Mouse (Mus musculus): ENCODE measurements around the gene Tyms. TPM values are rescaled to one million over a fixed set of nuclear protein-coding genes. Genes with fewer than 3 reads are reported as not detected.
"Not testable (repeated sequence)": the region's sequence is repeated elsewhere in the genome, so short reads cannot be mapped to it uniquely, and the experiment has no call there.

The Tyms gene
- polyA plus RNA-seq, 1 experiment, result 39.4 TPM

DNA sequence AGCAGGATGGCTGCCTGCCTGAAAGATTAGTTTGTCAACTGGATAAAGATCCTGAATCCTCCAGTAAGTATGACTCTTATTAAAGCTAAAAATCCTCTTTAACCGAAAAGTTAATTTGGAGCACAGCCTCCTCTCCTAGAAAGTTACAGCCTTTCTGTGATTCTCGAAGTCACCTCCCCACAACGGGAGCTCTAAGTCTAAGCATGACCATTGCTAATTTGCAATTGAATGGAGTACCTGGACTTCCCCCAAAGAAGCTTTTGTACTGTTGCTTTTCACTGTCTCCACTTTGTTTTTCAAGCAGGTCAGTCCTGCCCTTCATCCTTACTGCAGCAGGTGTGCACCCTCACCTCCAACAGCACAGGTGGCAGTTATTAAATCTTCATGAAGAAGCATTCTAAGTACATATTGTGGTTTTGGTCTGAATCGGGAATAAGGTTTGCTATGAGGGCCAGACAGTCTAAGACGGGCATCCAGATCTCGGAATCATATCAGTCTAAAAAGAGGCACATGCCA is 15.1 kb downstream of the Tyms start:
- H3K79me2 ChIP-seq (ENCODE audit: control insufficient read depth, insufficient read depth), result no peaks in the 10 kb centered on the region
- peaks cover 33% of the 10 kb centered on the region for H3K36me3 ChIP-seq (ENCODE audit: control insufficient read depth, insufficient read depth)
- H3K4me3 ChIP-seq, result no peak overlapping the region
- TF ChIP-seq SRF (IDR thresholded peaks at IDR 0.05; ENCODE audit: control insufficient read depth, insufficient read length, low read depth) (no peak), USF1 (IDR thresholded peaks at IDR 0.05; ENCODE audit: low read depth) (no peak), POLR2AphosphoS2 (IDR thresholded peaks at IDR 0.05; ENCODE audit: insufficient read length, low read depth) (no peak), REST (IDR thresholded peaks at IDR 0.05; ENCODE audit: insufficient read depth, insufficient read length) (no peak), CEBPB (IDR thresholded peaks at IDR 0.05; ENCODE audit: insufficient read depth, poor library complexity, severe bottlenecking) (no peak), POLR2A (IDR thresholded peaks at IDR 0.05; ENCODE audit: insufficient read length, low read depth) (no peak), E2F4 (IDR thresholded peaks at IDR 0.05; ENCODE audit: insufficient read depth) (no peak), TCF12 (IDR thresholded peaks at IDR 0.05; ENCODE audit: insufficient read depth, poor library complexity, severe bottlenecking) (no peak), MYOG (IDR thresholded peaks at IDR 0.05; ENCODE audit: control insufficient read depth in 1 of 3, insufficient read depth in 1 of 3, insufficient read length in 2 of 3, low read depth in 2 of 3) (no peak), MYOD1 (IDR thresholded peaks at IDR 0.05; ENCODE audit: control insufficient read depth in 1 of 3, insufficient read length in 2 of 3, low read depth in 2 of 3) (no peak), TCF3 (IDR thresholded peaks at IDR 0.05; ENCODE audit: insufficient read length, low read depth) (no peak), MAX (IDR thresholded peaks at IDR 0.05; ENCODE audit: low read depth) (no peak)
- H3K4me2 ChIP-seq (ENCODE audit: low read depth), result no peak overlapping the region
- H3K27me3 ChIP-seq (ENCODE audit: control insufficient read depth, insufficient read depth, insufficient read length), result no peaks in the 10 kb centered on the region
- H3ac ChIP-seq (ENCODE audit: control insufficient read depth, insufficient read length), result no peak overlapping the region

DNA sequence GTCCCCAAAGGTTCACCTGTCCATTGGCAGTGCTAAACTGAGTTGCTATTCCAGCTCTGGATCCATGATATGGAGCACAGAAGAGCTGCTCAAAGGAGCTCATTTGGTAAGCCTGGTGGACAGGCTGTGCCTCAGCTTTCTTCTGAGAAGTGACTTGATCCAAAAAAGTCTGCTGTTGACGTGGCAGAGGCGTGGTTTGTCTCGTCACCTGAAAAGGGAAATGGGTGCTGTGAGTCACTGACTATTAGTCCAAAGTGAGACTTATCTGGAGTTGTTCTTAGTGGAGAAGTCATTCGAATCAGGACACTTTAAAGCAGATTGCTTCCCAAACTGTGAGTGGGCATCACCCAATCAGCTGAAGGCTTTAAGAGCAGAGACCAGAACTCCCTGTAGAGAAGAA is 33.6 kb downstream of the Tyms start:
- not testable (repeated sequence) for H3K4me2 ChIP-seq (ENCODE audit: low read depth); H3K27me3 ChIP-seq (ENCODE audit: control insufficient read depth, insufficient read depth, insufficient read length); H3K4me3 ChIP-seq; H3K79me2 ChIP-seq (ENCODE audit: control insufficient read depth, insufficient read depth); H3K36me3 ChIP-seq (ENCODE audit: control insufficient read depth, insufficient read depth); H3ac ChIP-seq (ENCODE audit: control insufficient read depth, insufficient read length)

DNA sequence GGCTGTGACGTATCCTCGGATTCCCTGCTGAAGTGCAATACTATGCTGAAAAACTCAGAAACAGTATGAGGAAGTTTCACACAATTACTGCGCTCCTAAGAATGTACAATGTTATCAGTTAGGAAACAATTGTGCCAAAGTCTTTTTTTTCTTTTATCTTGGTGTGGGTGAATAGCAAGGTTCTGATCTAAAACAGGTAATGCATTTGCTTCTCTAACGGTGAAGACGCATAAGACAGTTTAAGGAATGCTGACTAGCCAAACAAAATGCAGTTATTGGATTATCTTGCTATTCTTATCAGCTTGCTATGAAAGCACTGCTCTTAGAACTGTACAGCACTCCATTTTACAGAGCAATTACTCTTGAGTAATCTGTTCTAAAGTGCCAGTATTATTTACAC is 34.1 kb downstream of the Tyms start:
- not testable (repeated sequence) for H3K4me2 ChIP-seq (ENCODE audit: low read depth); H3K27me3 ChIP-seq (ENCODE audit: control insufficient read depth, insufficient read depth, insufficient read length); H3K36me3 ChIP-seq (ENCODE audit: control insufficient read depth, insufficient read depth); H3K79me2 ChIP-seq (ENCODE audit: control insufficient read depth, insufficient read depth); H3ac ChIP-seq (ENCODE audit: control insufficient read depth, insufficient read length); H3K4me3 ChIP-seq

DNA sequence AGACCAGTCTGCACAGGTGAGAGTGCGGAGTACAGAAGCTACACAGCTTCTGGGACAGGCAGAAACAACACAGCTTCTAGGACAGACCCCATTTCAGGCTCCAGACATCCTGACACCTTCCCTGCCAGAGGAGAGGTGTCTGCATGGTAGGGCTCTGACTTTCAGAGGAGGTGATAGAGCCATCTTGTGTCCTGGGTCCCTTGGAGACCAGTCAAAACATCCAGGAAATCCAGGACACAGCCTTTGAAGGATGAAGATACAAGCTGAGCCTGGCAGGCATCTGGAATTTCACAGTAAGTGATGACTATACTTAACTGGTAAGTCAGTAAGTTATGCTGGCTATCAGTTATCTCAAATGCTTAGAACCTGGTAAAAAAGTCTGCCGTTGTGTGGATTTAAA is 36.3 kb downstream of the Tyms start:
- not testable (repeated sequence) for H3K36me3 ChIP-seq (ENCODE audit: control insufficient read depth, insufficient read depth); H3ac ChIP-seq (ENCODE audit: control insufficient read depth, insufficient read length); H3K4me2 ChIP-seq (ENCODE audit: low read depth); H3K79me2 ChIP-seq (ENCODE audit: control insufficient read depth, insufficient read depth); H3K4me3 ChIP-seq; H3K27me3 ChIP-seq (ENCODE audit: control insufficient read depth, insufficient read depth, insufficient read length)

DNA sequence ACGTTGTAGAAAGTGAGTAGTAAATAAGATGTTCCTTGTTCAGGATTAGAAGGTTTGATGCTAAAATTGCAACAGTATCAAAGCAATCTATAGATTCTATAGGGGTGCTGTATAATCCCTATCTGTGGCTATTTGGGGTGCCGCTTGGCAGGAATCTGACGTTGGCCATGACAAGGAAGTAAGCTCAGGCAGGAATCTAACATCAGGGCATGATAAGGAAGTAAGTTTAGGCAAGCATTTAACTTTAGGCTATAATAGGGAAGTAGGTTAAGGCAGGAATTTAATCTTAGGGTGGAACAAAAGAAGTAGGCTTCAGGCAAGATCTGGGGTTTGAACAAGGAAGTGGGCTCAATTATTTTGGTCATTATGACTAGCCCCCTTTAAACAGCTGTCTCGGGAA is 37.6 kb downstream of the Tyms start:
- H3K4me3 ChIP-seq; H3K27me3 ChIP-seq (ENCODE audit: control insufficient read depth, insufficient read depth, insufficient read length); H3K79me2 ChIP-seq (ENCODE audit: control insufficient read depth, insufficient read depth); H3K4me2 ChIP-seq (ENCODE audit: low read depth); H3ac ChIP-seq (ENCODE audit: control insufficient read depth, insufficient read length); H3K36me3 ChIP-seq (ENCODE audit: control insufficient read depth, insufficient read depth): not testable (repeated sequence)

DNA sequence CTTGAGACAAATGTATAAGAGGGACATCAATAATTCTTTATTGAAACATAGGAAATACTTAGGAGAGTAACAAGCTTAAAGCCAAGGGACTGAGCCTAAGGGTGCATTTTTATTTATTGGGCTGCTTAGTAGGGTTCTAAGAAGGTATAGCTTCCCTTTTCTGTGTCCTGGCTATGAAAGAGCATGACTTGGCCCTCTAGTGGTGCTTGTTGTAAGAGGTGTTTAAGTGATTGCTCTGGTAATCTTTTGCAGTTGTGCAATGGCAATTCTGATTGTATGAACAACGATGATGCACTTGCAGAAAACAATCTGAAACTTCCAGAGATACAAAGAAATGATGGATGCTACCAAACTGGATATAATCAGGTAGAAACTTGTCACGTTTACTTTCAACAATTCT is 58.8 kb downstream of the Tyms start:
- TF ChIP-seq CEBPB (IDR thresholded peaks at IDR 0.05; ENCODE audit: insufficient read depth, poor library complexity, severe bottlenecking) (peak; percentile 50; the same call in 1 of the 2 replicates), USF1 (IDR thresholded peaks at IDR 0.05; ENCODE audit: low read depth) (no peak), MAX (IDR thresholded peaks at IDR 0.05; ENCODE audit: low read depth) (no peak)
- H3K4me3 ChIP-seq, result peak overlapping the region; percentile 25
- H3K79me2 ChIP-seq (ENCODE audit: control insufficient read depth, insufficient read depth), result no peaks in the 10 kb centered on the region
- peak overlapping the region; percentile 81 for H3K4me2 ChIP-seq (ENCODE audit: low read depth)
- H3K27me3 ChIP-seq (ENCODE audit: control insufficient read depth, insufficient read depth, insufficient read length), result no peaks in the 10 kb centered on the region
- peaks cover 5% of the 10 kb centered on the region for H3K36me3 ChIP-seq (ENCODE audit: control insufficient read depth, insufficient read depth)
- H3ac ChIP-seq (ENCODE audit: control insufficient read depth, insufficient read length), result no peak overlapping the region
